Mouse (Mus musculus) CH12.LX (cell line): Measurements from ENCODE around the gene Gtf2h1. TPM values are rescaled to one million over a fixed set of nuclear protein-coding genes. Genes with fewer than 3 reads are reported as not detected.

Source experiments
- DNase-seq: peaks from one replicate; pipeline ENCODE4 v3.0.0-alpha.2; 2013; ENCODE audit errors: extremely low read depth
- H3K27ac ChIP-seq: 2 replicates; pipeline ENCODE4 v1.5.1; 2012; ENCODE audit warnings: low read depth, mild to moderate bottlenecking, control low read depth, moderate library complexity; ENCODE audit not compliant: insufficient read depth
- H3K27me3 ChIP-seq: replicated peaks from 2 replicates; pipeline ENCODE3; 2012; ENCODE audit warnings: inconsistent platforms
- H3K36me3 ChIP-seq, 2 experiments: replicated peaks in 1 of 2; 2 replicates each; pipeline versions ENCODE3 to v1.6.1; 2012; ENCODE audit warnings: inconsistent platforms in 1 of 2, low read length in 1 of 2, mild to moderate bottlenecking in 1 of 2, mixed read lengths in 1 of 2, moderate library complexity in 1 of 2; ENCODE audit not compliant: control insufficient read depth in 1 of 2, insufficient read depth in 1 of 2
- H3K4me1 ChIP-seq, 2 experiments: 2 replicates each; pipeline ENCODE4 v1.6.1; 2012; ENCODE audit warnings: inconsistent platforms in 1 of 2, moderate library complexity in 1 of 2; ENCODE audit not compliant: insufficient read depth in 2 of 2, control insufficient read depth in 1 of 2
- H3K4me2 ChIP-seq: 2 replicates; pipeline ENCODE4 v1.6.1; 2012; ENCODE audit warnings: low read depth, mild to moderate bottlenecking, control low read depth; ENCODE audit not compliant: poor library complexity, insufficient read depth, severe bottlenecking
- H3K4me3 ChIP-seq, 3 experiments: fragments of 150-350 bp in 1 of 3; sonication (generic) in 1 of 3; replicated peaks in 1 of 3; 2 replicates each; pipeline versions ENCODE3 to v1.5.1; 2011 to 2012; ENCODE audit warnings: low read depth in 2 of 3, low read length in 2 of 3, mild to moderate bottlenecking in 2 of 3, moderate library complexity in 2 of 3, control low read depth in 1 of 3, improper control_type of control experiment in 1 of 3, inconsistent platforms in 1 of 3, mixed read lengths in 1 of 3; ENCODE audit not compliant: poor library complexity in 1 of 3
- H3K79me2 ChIP-seq: replicated peaks from 2 replicates; pipeline ENCODE4 v1.6.1; 2012; ENCODE audit warnings: mild to moderate bottlenecking, moderate library complexity; ENCODE audit not compliant: control insufficient read depth, poor library complexity, insufficient read depth, severe bottlenecking; ENCODE audit errors: extremely low read depth
- H3K9ac ChIP-seq: 2 replicates; pipeline ENCODE4 v1.6.1; 2012; ENCODE audit warnings: low read depth, mild to moderate bottlenecking, control low read depth, moderate library complexity; ENCODE audit not compliant: insufficient read depth
- H3K9me3 ChIP-seq: replicated peaks from 2 replicates; pipeline ENCODE3; 2012; ENCODE audit warnings: low read length, inconsistent platforms, mixed read lengths
- CHD2 ChIP-seq: IDR thresholded peaks from 2 replicates; pipeline ENCODE4 v1.6.1; 2011; ENCODE audit warnings: low read length, improper control_type of control experiment
- ETS1 ChIP-seq: conservative IDR thresholded peaks from 2 replicates; pipeline ENCODE4 v1.6.1; 2012; ENCODE audit warnings: low read depth, mild to moderate bottlenecking, inconsistent platforms, low read length, improper control_type of control experiment, moderate library complexity
- IRF4 ChIP-seq: IDR thresholded peaks from 2 replicates; pipeline ENCODE4 v1.6.1; 2014; ENCODE audit warnings: low read depth, mild to moderate bottlenecking, inconsistent platforms, low read length, improper control_type of control experiment
- JUN ChIP-seq: IDR thresholded peaks from 2 replicates; pipeline ENCODE4 v1.6.1; 2011; ENCODE audit warnings: low read depth, mild to moderate bottlenecking, low read length, improper control_type of control experiment, moderate library complexity; ENCODE audit not compliant: insufficient read depth
- MAFK ChIP-seq: IDR thresholded peaks from 2 replicates; pipeline ENCODE4 v1.6.1; 2011; ENCODE audit warnings: low read length, improper control_type of control experiment; ENCODE audit not compliant: insufficient replicate concordance
- MAZ ChIP-seq: IDR thresholded peaks from 2 replicates; pipeline ENCODE4 v1.6.1; 2012; ENCODE audit warnings: low read depth, mild to moderate bottlenecking, inconsistent platforms, low read length, improper control_type of control experiment, moderate library complexity
- MXI1 ChIP-seq: IDR thresholded peaks from 2 replicates; pipeline ENCODE4 v1.6.1; 2011; ENCODE audit warnings: mild to moderate bottlenecking, low read depth, low read length, improper control_type of control experiment
- NRF1 ChIP-seq: IDR thresholded peaks from 2 replicates; pipeline ENCODE4 v1.6.1; 2014; ENCODE audit warnings: low read depth, mild to moderate bottlenecking, inconsistent platforms, low read length, improper control_type of control experiment, moderate library complexity
- POLR2A ChIP-seq: IDR thresholded peaks from 2 replicates; pipeline ENCODE4 v1.6.1; 2011; ENCODE audit warnings: low read depth, mild to moderate bottlenecking, improper control_type of control experiment, low read length
- SMC3 ChIP-seq: IDR thresholded peaks from 2 replicates; pipeline ENCODE4 v1.6.1; 2011; ENCODE audit warnings: low read depth, low read length, improper control_type of control experiment
- USF1 ChIP-seq: IDR thresholded peaks from 2 replicates; pipeline ENCODE4 v1.6.1; 2014; ENCODE audit warnings: low read depth, mild to moderate bottlenecking, inconsistent platforms, low read length, improper control_type of control experiment
- USF2 ChIP-seq: conservative IDR thresholded peaks from 2 replicates; pipeline ENCODE4 v1.6.1; 2011; ENCODE audit warnings: low read depth, low read length, improper control_type of control experiment
- ZNF384 ChIP-seq: IDR thresholded peaks from 2 replicates; pipeline ENCODE4 v1.6.1; 2012; ENCODE audit warnings: low read depth, low read length, improper control_type of control experiment, inconsistent platforms
- dilution Hi-C: fragments of 300-500 bp; cut with MboI; formaldehyde crosslinking; loops from 2 replicates; pipeline ENCODE4 v1.14.3; 2020; ENCODE audit warnings: low sequenced_read_pairs; ENCODE audit not compliant: extremely low pct_unique_long_range_greater_than_20kb, extremely low pct_ligation_motif_present
- in situ Hi-C: fragments of 300-500 bp; cut with MboI; formaldehyde crosslinking; loops from 3 replicates; pipeline ENCODE4 v1.14.3; 2019; ENCODE audit warnings: low sequenced_read_pairs, low pct_ligation_motif_present, low pct_unique_long_range_greater_than_20kb, mixed read lengths
- polyA plus RNA-seq: library from polyadenylated mRNA; unstranded; fragments of >175 nt; gene quantifications from 2 replicates; pipeline ENCODE4 v1.2.1, GENCODE M21; 2012; ENCODE audit warnings: low read depth; ENCODE audit not compliant: insufficient read length
- total RNA-seq, 2 experiments: library from RNA; depleted of rRNA; stranded (reverse); fragments of 300-350 nt in 1 of 2; fragments of >200 nt in 1 of 2; gene quantifications; 2 replicates each; pipeline ENCODE4 v1.2.3; 2012 to 2014

Gene Gtf2h1
- total and polyA plus RNA-seq, 3 experiments = 79.2 to 172 (median 161) TPM

- TF ChIP-seq ETS1 = peak; percentile 31; the same call in 1 of the 2 replicates
- TF ChIP-seq ZNF384 = peak; percentile 96
- TF ChIP-seq MAFK = no peak
- 0 out of 2 replicates have a peak, but pooled peaks have one; percentile 22 for TF ChIP-seq IRF4
- TF ChIP-seq MXI1 = no peak
- TF ChIP-seq NRF1 = no peak
- no peak for TF ChIP-seq POLR2A
- TF ChIP-seq SMC3 = no peak
- TF ChIP-seq USF2 = no peak
- peak; percentile 39 for TF ChIP-seq JUN
- TF ChIP-seq, all 38 proteins: peak for 7
Observed at GRCm38 (mm10) chr7:46748459-46748858, 47.4 kb upstream of the Gtf2h1 start (continued).

- in situ Hi-C loops = no loop called here
- Histone ChIP-seq H3K4me2 (no peak within 1 kb of the TSS), H3K36me3 (no peaks in the 10 kb centered on the region), H3K79me2 (no peaks in the 10 kb centered on the region), H3K27ac (no peak within 1 kb of the TSS), H3K4me3 (no peak within 1 kb of the TSS), H3K27me3 (no peaks in the 10 kb centered on the region), H3K4me1 (peaks cover 12 to 35% of the 10 kb centered on the region in 2 experiments), H3K9me3 (no peaks in the 10 kb centered on the region), H3K9ac (no peak within 1 kb of the TSS)
- dilution Hi-C loops = no loop called here
- no peak for DNase-seq
- no peak for TF ChIP-seq MAZ
Observed at GRCm38 (mm10) chr7:46751490-46751889, 44.4 kb upstream of the Gtf2h1 start, which contains the start of gene Saa2. Gene Saa2 (plus strand): TSS chr7:46751790.

GRCm38 (mm10) chr7:46761049-46761795 lies 34.7 kb upstream of the Gtf2h1 start:
- TF ChIP-seq MXI1 (no peak), MAFK (no peak), CHD2 (no peak), USF1 (no peak)
- Histone ChIP-seq H3K9me3 (no peaks in the 10 kb centered on the region), H3K9ac (no peak overlapping the region), H3K4me2 (no peak overlapping the region), H3K4me3 (no peak overlapping the region), H3K4me1 (no peaks in the 10 kb centered on the region), H3K27ac (no peak overlapping the region), H3K79me2 (no peaks in the 10 kb centered on the region), H3K27me3 (no peaks in the 10 kb centered on the region), H3K36me3 (peaks cover 41 to 71% of the 10 kb centered on the region in 2 experiments)
- in situ Hi-C loops = no loop called here
- dilution Hi-C loops = no loop called here
- DNase-seq = no peak
